Mouse (Mus musculus) ES-Bruce4 (cell line): ENCODE results near the gene Mre11a. TPM values are rescaled to one million over a fixed set of nuclear protein-coding genes. Genes with fewer than 3 reads are reported as not detected.
A peak's percentile ranks its signal among the peaks of the same experiment; 100 is the strongest.

ENCODE experiments used
- H3K27ac ChIP-seq: 2 replicates; pipeline ENCODE4 v1.5.1; 2012; ENCODE audit warnings: low read length, inconsistent platforms; ENCODE audit not compliant: insufficient read depth
- H3K27me3 ChIP-seq: 2 replicates; pipeline ENCODE4 v1.6.1; 2012; ENCODE audit warnings: mild to moderate bottlenecking, low read length, inconsistent platforms; ENCODE audit not compliant: control insufficient read depth, poor library complexity, insufficient read depth, severe bottlenecking
- H3K36me3 ChIP-seq: 2 replicates; pipeline ENCODE4 v1.6.1; 2012; ENCODE audit warnings: inconsistent platforms, mild to moderate bottlenecking, low read length, moderate library complexity; ENCODE audit not compliant: control insufficient read depth, poor library complexity, insufficient read depth, severe bottlenecking
- H3K4me1 ChIP-seq: one replicate; pipeline ENCODE4 v1.8.1; 2011; ENCODE audit warnings: low read length; ENCODE audit not compliant: control insufficient read depth, insufficient read depth
- H3K4me3 ChIP-seq: 2 replicates; pipeline ENCODE4 v1.5.1; 2011; ENCODE audit warnings: low read depth, mild to moderate bottlenecking, low read length
- H3K9ac ChIP-seq: 2 replicates; pipeline ENCODE4 v1.6.1; 2012; ENCODE audit warnings: low read depth, mild to moderate bottlenecking, inconsistent platforms; ENCODE audit not compliant: poor library complexity, severe bottlenecking
- H3K9me3 ChIP-seq: replicated peaks from 2 replicates; pipeline ENCODE4 v1.6.1; 2012; ENCODE audit warnings: mild to moderate bottlenecking, low read length, inconsistent platforms; ENCODE audit not compliant: control insufficient read depth, poor library complexity, insufficient read depth, severe bottlenecking
- CTCF ChIP-seq: IDR thresholded peaks from one replicate; pipeline ENCODE4 v1.8.1; 2011; ENCODE audit warnings: low read depth, low read length
- EP300 ChIP-seq: IDR thresholded peaks from 2 replicates; pipeline ENCODE4 v1.6.1; 2011; ENCODE audit warnings: low read depth, low read length; ENCODE audit not compliant: insufficient read depth
- POLR2A ChIP-seq: IDR thresholded peaks from one replicate; pipeline ENCODE4 v1.8.1; 2011; ENCODE audit warnings: low read length; ENCODE audit not compliant: insufficient read depth
- polyA plus RNA-seq: library from polyadenylated mRNA; stranded (reverse); fragments of >200 nt; gene quantifications from 2 replicates; pipeline ENCODE4 v1.2.4, GENCODE M21; 2011; ENCODE audit warnings: low read depth; ENCODE audit not compliant: missing spikeins, insufficient read depth, insufficient read length

Mre11a gene
- polyA plus RNA-seq, 1 experiment, result 142 TPM

- peak within 1 kb of the TSS; percentile 33 for H3K4me3 ChIP-seq
- H3K27ac ChIP-seq, result no peak within 1 kb of the TSS
- H3K9me3 ChIP-seq, result no peaks in the 10 kb centered on the region
- TF ChIP-seq EP300 (no peak), POLR2A (no peak), CTCF (no peak)
- H3K36me3 ChIP-seq, result no peaks in the 10 kb centered on the region
- H3K27me3 ChIP-seq, result peaks cover 2% of the 10 kb centered on the region; the same call in 1 of the 2 replicates
- peak within 1 kb of the TSS; percentile 30 for H3K9ac ChIP-seq
- H3K4me1 ChIP-seq, result no peaks in the 10 kb centered on the region
These were observed 32.4 kb upstream of the Mre11a start, which contains the start of gene Fut4 for GRCm38 (mm10) chr9:14752001-14752522. Fut4 (minus strand) TSS chr9:14752393.

- H3K9ac ChIP-seq, result no peak overlapping the region
- no peaks in the 10 kb centered on the region for H3K9me3 ChIP-seq
- H3K4me3 ChIP-seq, result no peak overlapping the region
- H3K27me3 ChIP-seq, result peaks cover 2% of the 10 kb centered on the region; the same call in 1 of the 2 replicates
- no peak for TF ChIP-seq POLR2A
- TF ChIP-seq CTCF, result no peak
- no peak for TF ChIP-seq EP300
- H3K27ac ChIP-seq, result no peak overlapping the region
- H3K4me1 ChIP-seq, result no peaks in the 10 kb centered on the region
- H3K36me3 ChIP-seq, result no peaks in the 10 kb centered on the region
These were observed 30.5 kb upstream of the Mre11a start for GRCm38 (mm10) chr9:14753947-14754346.

GRCm38 (mm10) chr9:14754469-14754868, 30.0 kb upstream of the Mre11a start:
- no peaks in the 10 kb centered on the region for H3K9me3 ChIP-seq
- no peaks in the 10 kb centered on the region for H3K4me1 ChIP-seq
- H3K27ac ChIP-seq, result no peak overlapping the region
- H3K9ac ChIP-seq, result no peak overlapping the region
- H3K4me3 ChIP-seq, result no peak overlapping the region
- peaks cover 2% of the 10 kb centered on the region; the same call in 1 of the 2 replicates for H3K27me3 ChIP-seq
- no peak for TF ChIP-seq EP300
- no peak for TF ChIP-seq CTCF
- no peak for TF ChIP-seq POLR2A
- H3K36me3 ChIP-seq, result no peaks in the 10 kb centered on the region

- no peak for TF ChIP-seq POLR2A
- TF ChIP-seq EP300, result no peak
- no peak for TF ChIP-seq CTCF
- H3K36me3 ChIP-seq, result no peaks in the 10 kb centered on the region
- no peaks in the 10 kb centered on the region for H3K9me3 ChIP-seq
- H3K27ac ChIP-seq, result no peak overlapping the region
- H3K27me3 ChIP-seq, result no peaks in the 10 kb centered on the region
- no peak overlapping the region for H3K4me3 ChIP-seq
- no peaks in the 10 kb centered on the region for H3K4me1 ChIP-seq
- H3K9ac ChIP-seq, result no peak overlapping the region
These were observed 25.9 kb upstream of the Mre11a start for GRCm38 (mm10) chr9:14758590-14758989.

GRCm38 (mm10) chr9:14759261-14759660, 25.2 kb upstream of the Mre11a start:
- no peak overlapping the region for H3K4me3 ChIP-seq
- no peaks in the 10 kb centered on the region for H3K36me3 ChIP-seq
- H3K4me1 ChIP-seq, result no peaks in the 10 kb centered on the region
- no peak overlapping the region for H3K27ac ChIP-seq
- H3K9me3 ChIP-seq, result no peaks in the 10 kb centered on the region
- no peaks in the 10 kb centered on the region for H3K27me3 ChIP-seq
- no peak overlapping the region for H3K9ac ChIP-seq
- TF ChIP-seq CTCF (no peak), EP300 (no peak), POLR2A (no peak)

GRCm38 (mm10) chr9:14764765-14765164, 19.7 kb upstream of the Mre11a start:
- no peaks in the 10 kb centered on the region for H3K36me3 ChIP-seq
- H3K27me3 ChIP-seq, result no peaks in the 10 kb centered on the region
- no peak overlapping the region for H3K4me3 ChIP-seq
- no peaks in the 10 kb centered on the region for H3K9me3 ChIP-seq
- H3K4me1 ChIP-seq, result no peaks in the 10 kb centered on the region
- TF ChIP-seq CTCF (no peak), POLR2A (no peak), EP300 (no peak)
- no peak overlapping the region for H3K27ac ChIP-seq
- H3K9ac ChIP-seq, result no peak overlapping the region
